ENCODE assay signal across 8 mouse cellular contexts in genomic region chr4:59870859-59871591, GRCm38 (mm10). TPM values are rescaled to one million over a fixed set of nuclear protein-coding genes. Genes with fewer than 3 reads are reported as not detected.
DNase-seq lines count a peak whose midpoint lies in the region; ATAC-seq and TF ChIP-seq lines count a peak whose summit lies in the region.

No protein-coding gene starts in this region.

- peaks cover 29% of the 10 kb centered on the region for H3K4me1 ChIP-seq in embryonic facial prominence, embryonic 13.5 days
- peaks cover 17% of the 10 kb centered on the region; the same call in 1 of the 2 replicates for H3K4me1 ChIP-seq in limb, embryonic 14.5 days (ENCODE audit: control insufficient read depth, insufficient read depth, low read length)
- H3K4me1 ChIP-seq in midbrain, postnatal 0 days (ENCODE audit: insufficient read depth, low read length): no peaks in the 10 kb centered on the region

- WGBS in embryonic facial prominence, embryonic 13.5 days: 57% methylated on average over 9 of the region's 9 CpGs
- 57% methylated on average over 9 of the region's 9 CpGs for WGBS in limb, embryonic 14.5 days
- 59% methylated on average over 9 of the region's 9 CpGs for WGBS in midbrain, postnatal 0 days

- H3K27ac ChIP-seq in embryonic facial prominence, embryonic 13.5 days: peak overlapping the region; percentile 95
- peak overlapping the region; percentile 83 for H3K27ac ChIP-seq in limb, embryonic 14.5 days (replicated peaks; ENCODE audit: low read depth, low read length)
- H3K27ac ChIP-seq in midbrain, postnatal 0 days (ENCODE audit: low read depth, low read length): no peak overlapping the region

- 0 out of 2 replicates have a peak, but pooled peaks have one; percentile 22 for ATAC-seq in embryonic facial prominence, embryonic 13.5 days (ENCODE audit: insufficient number of reproducible peaks, insufficient read depth, low FRiP score, low TSS enrichment, low read depth)
- peak; percentile 66 for ATAC-seq in limb, embryonic 14.5 days (ENCODE audit: low FRiP score, low read depth)
- ATAC-seq in midbrain, postnatal 0 days (ENCODE audit: low FRiP score): peak; percentile 63

- H3K4me3 ChIP-seq in embryonic facial prominence, embryonic 13.5 days: no peak overlapping the region
- H3K4me3 ChIP-seq in limb, embryonic 14.5 days (replicated peaks; ENCODE audit: low read length): no peak overlapping the region
- H3K4me3 ChIP-seq in midbrain, postnatal 0 days (ENCODE audit: low read depth, low read length): no peak overlapping the region

- TF ChIP-seq POLR2A in limb, embryonic 14.5 days (IDR thresholded peaks at IDR 0.05; ENCODE audit: borderline replicate concordance, extremely low read depth, insufficient read depth, insufficient read length): no peak

- DNase-seq in 416B (ENCODE audit: low read depth): peak; percentile 89
- peak; percentile 60 for DNase-seq in adrenal gland, postnatal 25 days
- peak; percentile 85 for DNase-seq in heart, adult 8-10 months (ENCODE audit: low spot score)
- peak; percentile 59 to 83 for DNase-seq in kidney, adult 8-10 months
- DNase-seq in limb, embryonic 14.5 days (ENCODE audit: low spot score): peak; percentile 82
- peak; percentile 89 for DNase-seq in midbrain, postnatal 0 days (ENCODE audit: low spot score)
- peak; percentile 73 to 87 for DNase-seq in spleen, postnatal 4 days (ENCODE audit: low spot score in 2 of 2)

- H3K4me2 ChIP-seq in embryonic facial prominence, embryonic 13.5 days: peak overlapping the region; percentile 43
- no peak overlapping the region for H3K4me2 ChIP-seq in limb, embryonic 14.5 days (replicated peaks; ENCODE audit: low read depth, low read length, severe bottlenecking)
- no peak overlapping the region for H3K4me2 ChIP-seq in midbrain, postnatal 0 days (ENCODE audit: low read depth, low read length, poor library complexity, severe bottlenecking)

- H3K9me3 ChIP-seq in embryonic facial prominence, embryonic 13.5 days: no peaks in the 10 kb centered on the region
- H3K9me3 ChIP-seq in limb, embryonic 14.5 days (ENCODE audit: control insufficient read depth, low read length): no peaks in the 10 kb centered on the region
- no peaks in the 10 kb centered on the region for H3K9me3 ChIP-seq in midbrain, postnatal 0 days (ENCODE audit: low read length)

- no peaks in the 10 kb centered on the region for H3K36me3 ChIP-seq in embryonic facial prominence, embryonic 13.5 days
- H3K36me3 ChIP-seq in limb, embryonic 14.5 days (ENCODE audit: control insufficient read depth, insufficient read depth, low read length): peaks cover 3% of the 10 kb centered on the region; the same call in 1 of the 2 replicates
- H3K36me3 ChIP-seq in midbrain, postnatal 0 days (ENCODE audit: insufficient read depth, low read length): no peaks in the 10 kb centered on the region

- peak; percentile 92 for TF ChIP-seq CTCF in midbrain, postnatal 0 days (IDR thresholded peaks at IDR 0.05)

- no peak overlapping the region for H3K9ac ChIP-seq in embryonic facial prominence, embryonic 13.5 days
- no peak overlapping the region for H3K9ac ChIP-seq in limb, embryonic 14.5 days (ENCODE audit: low read depth, low read length, severe bottlenecking)
- no peak overlapping the region for H3K9ac ChIP-seq in midbrain, postnatal 0 days (replicated peaks; ENCODE audit: low read length, poor library complexity, severe bottlenecking)

- no peaks in the 10 kb centered on the region for H3K27me3 ChIP-seq in embryonic facial prominence, embryonic 13.5 days
- H3K27me3 ChIP-seq in limb, embryonic 14.5 days (ENCODE audit: control insufficient read depth, insufficient read depth, low read length): no peaks in the 10 kb centered on the region
- no peaks in the 10 kb centered on the region for H3K27me3 ChIP-seq in midbrain, postnatal 0 days (ENCODE audit: insufficient read depth, low read length)

RNA-seq across cellular contexts. Expression of gene Slc46a2, which starts 43.8 kb away (rescaled TPM):
- not detected in 2 replicates for total RNA-seq in adrenal gland, postnatal 25 days (2021)
- 0.25 TPM in 1 of 2 replicates, not detected in the other for polyA plus RNA-seq in embryonic facial prominence, embryonic 13.5 days (2015; fragmentation: Nextera tagmentation; extraction: Ambion mirVana)
- under 1 TPM in 2 of 4 experiments, not detected in 2; 0.09 to 0.14 TPM for total RNA-seq in heart, adult 8-10 months (2022)
- 0.03 TPM in 1 of 2 replicates, not detected in the other for polyA plus RNA-seq in limb, embryonic 14.5 days (2012; rRNA removed)
- polyA plus RNA-seq in limb, embryonic 14.5 days (2014; fragmentation: Nextera tagmentation; extraction: Ambion mirVana): 0.08 and 0.17 TPM in 2 replicates
- total RNA-seq in midbrain, postnatal 0 days (2014; rRNA removed): 0.16 TPM in 1 of 2 replicates, not detected in the other
- polyA plus RNA-seq in midbrain, postnatal 0 days (2015; fragmentation: Nextera tagmentation; extraction: Ambion mirVana): 0.05 and 0.11 TPM in 2 replicates
